Mouse (Mus musculus): ENCODE measurements around the gene Igsf9. TPM values are rescaled to one million over a fixed set of nuclear protein-coding genes. Genes with fewer than 3 reads are reported as not detected.
A peak's percentile ranks its signal among the peaks of the same experiment; 100 is the strongest.

Igsf9 gene
- polyA plus RNA-seq, 1 experiment from 2014 or later = 1.1 TPM

DNA sequence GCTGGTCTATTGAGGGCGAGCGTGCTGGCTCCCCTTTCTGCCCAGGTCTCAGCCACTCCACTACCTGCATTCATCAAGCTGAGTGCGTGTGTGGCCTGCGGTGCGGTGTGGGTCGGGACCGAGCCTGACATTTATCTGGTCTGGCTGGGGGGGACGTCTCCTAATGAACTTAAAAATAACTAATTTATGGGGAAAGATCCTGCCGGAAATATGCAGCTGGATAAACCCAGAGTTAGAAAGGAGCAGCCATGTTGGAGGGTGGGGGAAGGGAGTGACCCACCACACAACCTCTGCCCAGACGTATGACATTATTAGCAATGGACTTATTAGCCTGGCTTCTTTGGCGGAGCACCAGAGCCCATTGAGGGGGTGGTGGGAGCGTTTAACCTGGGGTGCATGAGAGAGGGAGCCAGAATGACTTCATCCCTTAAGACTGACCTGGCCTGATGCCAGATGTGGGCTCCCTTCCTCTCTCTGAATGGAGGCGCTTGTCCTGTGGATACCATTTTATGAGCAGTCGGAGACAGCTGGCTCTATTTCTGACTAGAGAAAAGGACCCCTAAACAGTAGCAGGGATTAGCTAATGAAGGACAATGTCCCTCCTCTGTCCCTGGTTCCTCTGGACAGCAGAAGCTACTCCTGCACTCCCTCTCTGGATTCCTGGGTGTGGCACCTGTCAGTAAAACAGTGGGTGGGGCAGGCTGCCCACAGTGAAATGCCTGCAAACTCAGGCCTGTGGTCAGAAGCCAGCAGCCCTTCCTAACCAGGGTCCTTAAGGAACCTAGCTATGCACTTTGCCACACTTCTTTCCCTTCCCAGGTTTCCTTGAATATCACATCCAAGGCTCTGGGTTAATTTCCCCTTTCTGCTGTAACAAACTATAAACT is 21.8 kb downstream of the Igsf9 start:
- H3K27ac ChIP-seq (ENCODE audit: low read length) = peak overlapping the region; percentile 98
- 10% methylated on average over 14 of the region's 14 CpGs for WGBS
- H3K4me1 ChIP-seq (ENCODE audit: insufficient read depth, low read depth, low read length) = peaks cover 26% of the 10 kb centered on the region
- peak; percentile 88 for DNase-seq (ENCODE audit: low spot score)
- no peaks in the 10 kb centered on the region for H3K9me3 ChIP-seq (ENCODE audit: low read length)
- H3K36me3 ChIP-seq (ENCODE audit: insufficient read depth, low read length) = peaks cover 27% of the 10 kb centered on the region
- peak overlapping the region; percentile 44 for H3K9ac ChIP-seq (replicated peaks; ENCODE audit: low read depth)
- ATAC-seq = no peak
- no peaks in the 10 kb centered on the region for H3K27me3 ChIP-seq (replicated peaks; ENCODE audit: insufficient read depth, low read length)
- peak overlapping the region; percentile 63 for H3K4me2 ChIP-seq (replicated peaks; ENCODE audit: low read depth, low read length)
- peak overlapping the region; percentile 94 for H3K4me3 ChIP-seq (ENCODE audit: low read depth, low read length)
- TF ChIP-seq EP300 (IDR thresholded peaks at IDR 0.05) (peak; percentile 41; the same call in 1 of the 2 replicates), CTCF (IDR thresholded peaks at IDR 0.05) (no peak; the same call in 1 of the 2 replicates)

DNA sequence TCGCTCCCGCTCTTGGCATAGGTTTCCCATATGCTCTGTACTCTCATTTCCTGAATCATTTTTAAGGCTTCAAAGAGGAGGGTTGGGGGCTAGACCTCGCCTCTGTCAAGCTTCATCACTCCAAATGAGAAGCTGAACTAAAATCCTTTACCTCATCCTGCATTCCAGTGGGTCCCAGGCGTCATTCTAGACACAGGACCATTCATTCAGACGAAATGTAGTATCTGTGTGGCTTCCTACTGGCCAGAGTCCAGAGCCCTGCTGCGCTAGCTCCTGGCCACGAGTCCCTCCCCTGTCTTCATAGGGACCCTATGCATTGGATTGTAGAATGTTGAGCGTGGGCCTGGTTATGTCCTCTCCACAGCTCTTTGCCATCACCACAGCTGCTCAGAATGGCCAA is 23.2 kb downstream of the Igsf9 start:
- Histone ChIP-seq H3K4me3 (ENCODE audit: low read depth, low read length) (no peak overlapping the region), H3K36me3 (ENCODE audit: insufficient read depth, low read length) (peaks cover 32% of the 10 kb centered on the region), H3K4me1 (ENCODE audit: insufficient read depth, low read depth, low read length) (peaks cover 26% of the 10 kb centered on the region), H3K9me3 (ENCODE audit: low read length) (no peaks in the 10 kb centered on the region), H3K27me3 (replicated peaks; ENCODE audit: insufficient read depth, low read length) (no peaks in the 10 kb centered on the region), H3K4me2 (replicated peaks; ENCODE audit: low read depth, low read length) (no peak overlapping the region; the same call in 1 of the 2 replicates), H3K9ac (replicated peaks; ENCODE audit: low read depth) (0 out of 2 replicates have a peak overlapping the region, but pooled peaks have one; percentile 9), H3K27ac (ENCODE audit: low read length) (peak overlapping the region; percentile 26; the same call in 1 of the 2 replicates)
- ATAC-seq (no peak), DNase-seq (ENCODE audit: low spot score) (no peak)
- 51% methylated on average over 8 of the region's 8 CpGs for WGBS
- no peak for TF ChIP-seq EP300 (IDR thresholded peaks at IDR 0.05)
- no peak; the same call in 1 of the 2 replicates for TF ChIP-seq CTCF (IDR thresholded peaks at IDR 0.05)

DNA sequence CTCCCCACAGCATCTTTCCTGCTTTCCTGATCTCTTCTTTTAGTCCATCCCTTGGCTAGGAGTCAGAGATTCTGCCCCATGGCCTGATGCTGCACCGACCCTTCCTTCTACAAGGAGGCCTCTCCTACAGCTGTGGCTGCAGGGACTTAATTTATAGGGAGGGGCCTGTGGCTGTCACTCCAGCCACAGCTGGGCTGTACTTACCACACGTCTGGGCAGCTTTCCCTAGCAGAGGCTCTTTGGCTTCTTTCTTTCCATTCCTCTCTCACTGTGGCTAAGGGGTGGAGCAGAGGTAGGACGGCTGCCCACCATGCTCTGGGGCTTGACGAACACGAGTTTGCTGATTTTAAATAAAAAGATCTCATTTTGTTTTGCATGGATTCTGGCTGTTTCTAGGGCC is 25.4 kb downstream of the Igsf9 start:
- DNase-seq (ENCODE audit: low spot score) = peak; percentile 81
- ATAC-seq = peak; percentile 5; the same call in 1 of the 2 replicates

DNA sequence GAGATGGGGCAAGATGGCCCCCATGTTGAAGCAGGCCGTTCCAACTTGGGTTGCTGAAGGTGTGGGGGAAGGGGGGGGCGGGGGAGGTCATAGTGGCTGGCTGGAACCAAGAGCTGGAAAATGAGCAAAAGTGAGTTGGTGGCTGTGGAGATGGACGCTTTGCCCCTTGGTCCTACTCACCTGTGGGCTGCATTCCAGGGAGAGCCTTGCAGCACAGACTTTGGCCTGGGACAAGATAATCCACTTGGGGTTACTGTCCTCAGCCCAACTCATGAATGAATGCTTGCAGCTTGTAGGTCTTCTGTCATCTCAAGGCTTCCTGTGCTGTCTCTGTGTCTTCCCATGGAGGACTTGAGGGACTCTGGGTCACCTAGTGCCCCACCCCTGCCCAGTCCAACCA is 26.1 kb downstream of the Igsf9 start:
- Histone ChIP-seq H3K9ac (replicated peaks; ENCODE audit: low read depth) (no peak overlapping the region), H3K4me1 (ENCODE audit: insufficient read depth, low read depth, low read length) (peaks cover 24% of the 10 kb centered on the region), H3K27ac (ENCODE audit: low read length) (peak overlapping the region; percentile 32), H3K27me3 (replicated peaks; ENCODE audit: insufficient read depth, low read length) (no peaks in the 10 kb centered on the region), H3K4me3 (ENCODE audit: low read depth, low read length) (no peak overlapping the region), H3K36me3 (ENCODE audit: insufficient read depth, low read length) (peaks cover 32% of the 10 kb centered on the region), H3K9me3 (ENCODE audit: low read length) (no peaks in the 10 kb centered on the region), H3K4me2 (replicated peaks; ENCODE audit: low read depth, low read length) (no peak overlapping the region)
- 85% methylated on average over 3 of the region's 3 CpGs for WGBS
- TF ChIP-seq EP300 (IDR thresholded peaks at IDR 0.05) (no peak), CTCF (IDR thresholded peaks at IDR 0.05) (no peak)
- ATAC-seq (no peak), DNase-seq (ENCODE audit: low spot score) (no peak)

More for the DNA sequence above, 25.4 kb downstream of the Igsf9 start:
- H3K9me3 ChIP-seq (ENCODE audit: low read length) = no peaks in the 10 kb centered on the region
- WGBS = 29% methylated on average over 5 of the region's 5 CpGs
- H3K27ac ChIP-seq (ENCODE audit: low read length) = no peak overlapping the region
- H3K36me3 ChIP-seq (ENCODE audit: insufficient read depth, low read length) = peaks cover 32% of the 10 kb centered on the region
- H3K4me3 ChIP-seq (ENCODE audit: low read depth, low read length) = no peak overlapping the region
- TF ChIP-seq EP300 (IDR thresholded peaks at IDR 0.05) (no peak), CTCF (IDR thresholded peaks at IDR 0.05) (no peak)
- no peaks in the 10 kb centered on the region for H3K27me3 ChIP-seq (replicated peaks; ENCODE audit: insufficient read depth, low read length)
- peaks cover 30% of the 10 kb centered on the region for H3K4me1 ChIP-seq (ENCODE audit: insufficient read depth, low read depth, low read length)
- no peak overlapping the region for H3K4me2 ChIP-seq (replicated peaks; ENCODE audit: low read depth, low read length)
- no peak overlapping the region for H3K9ac ChIP-seq (replicated peaks; ENCODE audit: low read depth)

DNA sequence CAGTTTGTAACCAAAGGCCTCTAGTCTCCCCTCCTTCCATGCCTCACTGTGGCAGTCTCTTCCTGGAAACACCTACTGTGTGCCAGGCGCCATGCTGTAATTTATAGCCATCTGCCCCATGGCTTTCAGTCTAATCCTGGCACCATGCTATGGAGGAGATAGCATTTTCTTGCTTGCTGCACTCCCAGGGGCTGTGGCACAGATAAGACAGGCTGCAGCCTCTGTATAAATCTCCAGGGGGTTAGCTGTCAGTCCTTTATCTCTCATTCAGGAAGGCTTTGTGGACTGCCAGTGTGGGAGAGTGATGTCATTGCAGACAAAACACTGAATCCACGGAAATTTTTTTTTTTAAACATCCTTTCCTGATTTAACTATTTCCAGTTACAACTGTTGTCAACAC is 26.6 kb downstream of the Igsf9 start:
- Histone ChIP-seq H3K36me3 (ENCODE audit: insufficient read depth, low read length) (peaks cover 32% of the 10 kb centered on the region), H3K27ac (ENCODE audit: low read length) (peak overlapping the region; percentile 32; the same call in 1 of the 2 replicates), H3K4me3 (ENCODE audit: low read depth, low read length) (no peak overlapping the region), H3K9me3 (ENCODE audit: low read length) (no peaks in the 10 kb centered on the region), H3K4me1 (ENCODE audit: insufficient read depth, low read depth, low read length) (peaks cover 25% of the 10 kb centered on the region), H3K4me2 (replicated peaks; ENCODE audit: low read depth, low read length) (no peak overlapping the region), H3K27me3 (replicated peaks; ENCODE audit: insufficient read depth, low read length) (no peaks in the 10 kb centered on the region), H3K9ac (replicated peaks; ENCODE audit: low read depth) (no peak overlapping the region)
- WGBS = 50% methylated on average over 2 of the region's 2 CpGs
- ATAC-seq (no peak), DNase-seq (ENCODE audit: low spot score) (no peak)
- no peak for TF ChIP-seq EP300 (IDR thresholded peaks at IDR 0.05)
- no peak for TF ChIP-seq CTCF (IDR thresholded peaks at IDR 0.05)

DNA sequence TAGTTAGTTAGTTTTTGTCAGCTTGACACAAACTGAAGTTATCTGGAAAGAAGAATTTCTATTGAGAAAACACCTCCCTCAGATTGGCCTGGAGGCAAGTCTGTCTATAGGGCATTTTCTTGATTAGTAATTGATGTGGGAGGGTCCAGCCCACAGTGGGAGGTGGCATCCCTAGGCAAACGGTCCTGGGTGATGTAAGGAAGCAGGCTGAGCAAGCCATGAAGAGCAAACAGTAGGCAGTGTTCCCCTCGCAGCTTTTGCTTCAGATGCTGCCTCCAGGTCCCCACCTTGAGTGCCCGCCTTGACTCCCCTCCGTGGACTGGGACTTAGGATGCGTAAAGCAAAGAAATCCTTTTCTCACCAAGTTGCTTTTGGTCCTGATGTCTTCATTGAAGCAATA is 27.6 kb downstream of the Igsf9 start:
- H3K27ac ChIP-seq (ENCODE audit: low read length) = peak overlapping the region; percentile 72; the same call in 1 of the 2 replicates
- ATAC-seq (no peak), DNase-seq (ENCODE audit: low spot score) (no peak)
- H3K4me1 ChIP-seq (ENCODE audit: insufficient read depth, low read depth, low read length) = peaks cover 30% of the 10 kb centered on the region
- H3K9ac ChIP-seq (replicated peaks; ENCODE audit: low read depth) = no peak overlapping the region
- no peak for TF ChIP-seq EP300 (IDR thresholded peaks at IDR 0.05)
- TF ChIP-seq CTCF (IDR thresholded peaks at IDR 0.05) = no peak
- WGBS = 57% methylated on average over 5 of the region's 5 CpGs
- no peaks in the 10 kb centered on the region for H3K27me3 ChIP-seq (replicated peaks; ENCODE audit: insufficient read depth, low read length)
- H3K9me3 ChIP-seq (ENCODE audit: low read length) = no peaks in the 10 kb centered on the region
- H3K4me3 ChIP-seq (ENCODE audit: low read depth, low read length) = no peak overlapping the region
- H3K36me3 ChIP-seq (ENCODE audit: insufficient read depth, low read length) = peaks cover 32% of the 10 kb centered on the region
- H3K4me2 ChIP-seq (replicated peaks; ENCODE audit: low read depth, low read length) = no peak overlapping the region
